Mouse (Mus musculus) cerebral cortex, adult 2 months (tissue): ENCODE results near the gene Cenpm.

Experiments
- WGBS: fragments of 180-500 bp; shearing (Covaris S2); methylation state at CpG from one replicate; pipeline ENCODE4 v1.1.7; 2018; 5-methylcytosine and 5-hydroxymethylcytosine counted together

The Cenpm gene

DNA sequence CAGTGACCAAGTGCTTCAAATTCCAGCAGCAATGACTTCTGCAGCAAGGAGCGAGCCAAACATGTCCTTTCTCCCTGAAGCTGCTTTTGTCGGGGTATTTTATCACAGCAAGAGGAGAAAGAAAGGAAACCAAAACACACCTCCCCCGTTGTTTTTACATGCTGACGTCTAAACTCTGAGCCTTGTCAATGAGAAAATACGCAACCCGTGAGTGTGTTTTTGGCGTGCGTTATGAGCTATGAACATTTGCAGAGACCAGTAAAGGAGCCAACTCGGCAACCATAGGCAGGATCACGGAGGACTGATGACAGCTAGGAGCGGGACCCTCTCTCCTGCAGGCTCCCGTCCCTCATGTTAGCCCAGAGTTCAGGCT is 820 bp downstream of the Cenpm start:
- 2% methylated on average over 12 of the region's 12 CpGs for WGBS

- WGBS, result 66% methylated on average over 3 of the region's 3 CpGs
These were observed 1.2 kb downstream of the Cenpm start for GRCm38 (mm10) chr15:82243311-82243710.

GRCm38 (mm10) chr15:82236565-82236964 is 8.0 kb downstream of the Cenpm start:
- 17% methylated on average over 5 of the region's 5 CpGs for WGBS

DNA sequence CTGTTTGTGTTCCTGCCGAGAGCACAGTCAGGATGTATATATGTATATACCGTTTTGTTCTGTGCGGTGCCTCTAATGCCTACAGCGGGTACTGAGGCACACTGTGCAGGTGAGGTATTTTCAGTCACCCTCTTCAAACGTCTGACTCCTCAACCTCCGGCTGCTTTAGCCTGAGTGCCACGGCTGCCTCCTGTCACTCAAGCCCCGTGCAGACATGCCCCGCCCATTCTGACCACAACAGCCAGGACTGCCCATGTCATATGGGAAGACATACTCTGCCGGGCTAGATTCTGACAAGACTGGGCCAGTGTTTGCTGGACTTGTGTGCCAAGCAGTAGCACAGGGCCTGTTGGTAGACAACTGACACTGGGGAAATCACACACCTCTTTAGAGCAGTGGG is 8.9 kb downstream of the Cenpm start:
- WGBS, result 81% methylated on average over 10 of the region's 10 CpGs

DNA sequence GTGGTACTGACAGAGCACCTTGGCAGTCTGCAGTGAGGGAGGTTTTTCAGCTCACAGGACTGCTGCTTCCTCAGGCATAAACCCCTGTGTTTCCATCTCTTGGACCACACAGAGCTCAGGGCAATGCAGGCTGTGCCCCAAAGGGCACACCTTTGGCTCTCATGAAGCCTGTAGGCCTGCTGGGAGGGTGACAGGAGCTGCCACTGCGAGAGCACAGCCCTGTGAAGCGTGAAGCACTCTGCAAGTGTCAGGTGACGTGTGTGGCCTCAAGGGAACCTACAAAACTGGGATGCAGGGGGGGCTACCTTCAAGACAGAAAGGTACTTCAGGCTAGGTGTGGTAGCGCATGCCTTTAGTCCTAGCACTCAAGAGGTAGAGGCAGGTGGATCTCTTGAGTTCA is 11.9 kb downstream of the Cenpm start:
- WGBS, result 87% methylated on average over 4 of the region's 4 CpGs

GRCm38 (mm10) chr15:82231591-82232378 is 12.8 kb downstream of the Cenpm start:
- 48% methylated on average over 11 of the region's 11 CpGs for WGBS

GRCm38 (mm10) chr15:82231100-82231499 is 13.4 kb downstream of the Cenpm start:
- 78% methylated on average over 4 of the region's 4 CpGs for WGBS

DNA sequence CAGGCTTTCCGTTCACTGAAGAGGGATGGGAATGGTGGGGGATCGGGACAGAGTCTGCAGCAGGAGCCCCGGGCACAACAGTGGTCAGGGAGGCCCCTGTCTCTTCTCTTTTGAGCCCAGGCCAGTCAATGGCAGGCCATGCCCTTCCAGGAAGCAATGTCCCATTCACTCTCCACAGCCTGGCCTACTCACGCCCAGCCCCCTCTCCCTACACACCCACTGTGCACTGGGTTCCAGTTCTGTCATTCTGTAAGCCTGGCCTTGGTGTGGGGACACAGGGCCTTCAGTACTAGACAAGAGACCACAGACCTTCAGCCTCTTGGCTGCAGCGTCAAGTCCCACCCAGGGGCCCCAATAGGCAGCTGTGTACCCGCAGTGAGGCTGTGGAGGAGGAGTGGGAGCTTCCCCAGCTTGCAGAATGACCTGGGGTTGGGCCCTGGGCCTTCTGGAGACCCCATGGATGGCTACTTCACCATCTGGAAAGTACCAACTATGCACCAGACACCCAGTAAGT is 14.4 kb downstream of the Cenpm start:
- 89% methylated on average over 6 of the region's 6 CpGs for WGBS

DNA sequence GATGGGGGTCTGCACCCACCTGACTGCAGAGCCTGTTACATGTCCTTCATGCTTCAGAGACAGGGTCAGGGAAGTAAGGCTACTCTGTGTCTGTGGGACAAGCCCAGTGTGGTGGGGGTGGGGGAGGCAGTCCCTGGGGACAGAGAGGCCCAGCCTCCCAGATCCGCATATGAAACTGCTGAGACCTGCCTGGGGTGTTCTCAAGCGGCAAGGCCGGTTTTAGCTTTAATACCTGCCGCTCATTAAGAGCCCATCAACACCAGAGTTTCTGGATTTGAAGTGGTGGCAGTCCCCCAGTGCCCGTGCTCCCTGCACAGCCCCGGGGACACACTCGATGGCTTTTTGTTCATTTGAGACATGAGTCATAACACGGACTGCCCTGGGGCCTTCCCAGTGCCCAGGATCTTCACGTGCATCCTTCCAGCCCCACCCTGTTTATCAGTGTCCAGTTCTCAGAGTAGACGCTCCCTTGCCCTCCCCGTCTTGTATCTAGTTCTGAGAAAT is 15.0 kb downstream of the Cenpm start:
- 84% methylated on average over 11 of the region's 11 CpGs for WGBS

DNA sequence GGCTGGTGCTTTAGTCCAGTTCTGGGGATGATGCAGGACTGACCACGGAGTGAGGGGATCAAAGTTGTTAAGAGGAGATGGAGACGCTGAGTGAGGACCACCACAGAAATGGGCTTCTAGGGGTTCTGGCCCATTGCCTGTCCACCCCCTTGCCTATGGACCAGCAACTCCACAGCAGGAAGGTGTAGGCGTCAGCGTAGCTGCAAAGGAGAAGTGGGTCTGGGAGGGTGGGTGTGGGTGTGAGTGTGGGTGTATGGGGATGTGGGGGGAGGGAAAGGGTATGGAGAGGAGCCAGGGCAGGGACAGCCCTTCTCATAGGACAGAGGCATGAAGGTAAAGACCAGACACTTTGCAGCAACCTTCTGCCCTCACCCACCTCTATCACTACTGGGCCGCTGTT is 18.8 kb downstream of the Cenpm start:
- WGBS, result 79% methylated on average over 5 of the region's 5 CpGs

DNA sequence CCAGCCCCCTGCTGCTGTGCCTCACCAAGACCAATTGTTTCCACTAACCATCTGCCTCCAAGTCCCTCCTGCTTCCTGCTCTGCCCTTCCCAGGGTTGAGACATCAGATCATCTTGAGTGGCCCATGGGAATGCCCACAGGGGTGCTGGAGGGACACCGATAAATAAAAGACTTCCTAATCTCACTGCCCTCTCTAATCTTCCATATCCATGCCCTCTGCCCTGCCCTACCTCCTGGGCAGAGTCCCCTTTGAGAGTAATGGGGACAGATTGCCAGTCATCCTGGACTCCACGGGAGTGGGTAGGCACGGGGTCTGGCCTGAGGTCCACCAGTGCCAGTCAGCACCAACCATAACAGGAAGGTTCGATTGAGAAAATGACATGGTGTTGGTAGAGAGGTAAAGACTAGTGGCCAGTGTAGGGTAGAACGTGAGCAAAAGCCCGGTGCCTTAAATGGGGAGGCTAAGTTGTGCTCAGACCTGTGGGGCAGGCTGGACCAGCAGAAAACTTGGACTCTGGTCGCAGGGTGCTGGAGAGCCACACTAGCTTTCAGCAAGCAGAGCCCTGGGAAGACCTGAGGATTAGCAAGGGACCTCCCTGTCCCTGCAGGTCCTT is 19.8 kb downstream of the Cenpm start:
- WGBS, result 66% methylated on average over 7 of the region's 7 CpGs

DNA sequence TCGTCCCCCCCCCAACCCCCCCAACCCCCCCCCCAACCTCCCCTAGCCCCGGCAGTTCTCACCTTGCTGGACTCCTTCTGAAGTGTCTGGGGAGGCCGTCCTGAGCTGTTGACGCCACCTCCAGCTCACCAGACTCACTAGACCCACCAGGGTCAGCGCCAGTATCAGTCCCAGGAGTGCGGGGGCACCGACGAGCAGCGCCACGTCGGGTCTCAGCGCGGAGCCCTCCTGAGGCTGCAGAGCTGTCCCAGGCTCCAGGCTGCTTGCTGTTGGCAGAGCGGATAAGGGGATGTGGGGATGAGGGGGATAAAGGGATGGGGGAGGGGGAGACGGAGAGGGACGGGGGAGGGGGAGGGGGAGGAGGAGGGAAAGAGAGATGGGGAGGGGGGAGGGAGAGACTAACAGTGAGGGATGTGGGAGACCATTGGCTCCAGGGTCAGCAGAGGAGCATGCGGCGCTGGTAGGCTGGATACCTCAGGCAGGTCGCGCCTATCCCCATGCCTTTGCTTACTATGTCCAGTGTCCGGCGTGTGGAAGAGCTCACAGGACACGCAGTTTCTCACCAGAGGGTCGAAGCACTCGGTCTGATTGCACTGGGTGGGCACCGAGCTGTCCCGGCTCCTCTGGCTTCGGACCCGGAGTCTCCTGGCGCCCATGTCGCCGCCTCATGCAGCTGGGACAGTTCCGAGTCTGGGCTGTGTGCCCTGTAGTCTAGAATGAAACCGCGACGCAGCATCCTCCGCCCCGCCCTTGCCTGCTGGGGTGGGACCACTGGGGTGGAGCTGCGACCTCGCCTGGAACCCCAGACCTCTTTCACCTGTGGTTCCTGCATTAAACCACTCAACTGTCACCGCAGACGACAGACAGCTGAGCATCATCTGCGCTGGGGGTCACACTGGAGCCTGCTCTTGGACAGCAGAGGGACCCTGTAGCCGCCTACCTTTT is 20.6 kb downstream of the Cenpm start, which contains the start of gene Tnfrsf13c:
Gene Tnfrsf13c (minus strand): TSS at position 713 of the 945 bp plus-strand sequence.
- WGBS, result 4% methylated on average over 42 of the region's 44 CpGs

DNA sequence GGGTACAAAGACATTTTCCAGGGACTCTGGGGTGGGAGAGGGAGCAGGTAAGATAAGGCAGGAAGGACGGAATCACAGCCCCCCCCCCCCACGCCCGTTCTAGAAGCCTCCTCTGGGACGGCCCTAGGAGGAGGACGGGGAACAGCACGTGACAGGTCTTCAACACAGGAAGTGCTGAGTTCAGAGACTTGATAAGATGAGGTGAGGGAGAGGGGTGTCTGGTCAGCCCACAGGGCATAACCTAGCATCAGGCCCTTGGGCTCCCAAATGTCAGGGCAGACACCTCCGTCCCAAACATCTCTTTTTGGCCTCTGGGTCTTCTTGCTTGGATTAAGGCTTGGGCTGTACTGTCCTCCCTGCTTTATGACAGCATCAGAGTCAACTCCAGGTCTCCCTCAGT is 21.3 kb downstream of the Cenpm start:
- WGBS, result 75% methylated on average over 7 of the region's 7 CpGs

GRCm38 (mm10) chr15:82221104-82221860 is 23.3 kb downstream of the Cenpm start:
- 71% methylated on average over 14 of the region's 14 CpGs for WGBS

GRCm38 (mm10) chr15:82220003-82220675 is 24.4 kb downstream of the Cenpm start:
- 63% methylated on average over 11 of the region's 12 CpGs for WGBS

GRCm38 (mm10) chr15:82218778-82219666 is 25.5 kb downstream of the Cenpm start:
- WGBS, result 81% methylated on average over 26 of the region's 26 CpGs

DNA sequence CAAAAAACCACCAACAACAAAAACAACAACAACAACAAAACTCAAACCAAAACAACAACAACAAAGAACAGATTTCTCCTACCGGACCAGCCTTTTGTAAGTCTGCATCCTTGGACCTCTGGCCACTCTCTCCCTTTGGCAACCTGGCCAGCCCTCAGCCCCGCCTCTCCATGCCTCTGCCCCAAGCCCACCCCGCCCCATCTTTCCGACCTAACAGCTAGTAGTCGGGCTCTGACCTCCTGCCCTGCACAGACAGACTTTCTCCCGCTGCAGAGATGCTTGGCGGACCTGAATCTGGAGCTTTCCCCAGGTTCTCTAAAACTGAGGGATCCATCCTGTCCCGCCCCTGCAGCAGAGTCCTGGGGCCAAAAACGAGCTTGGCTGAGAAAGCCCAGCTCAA is 26.6 kb downstream of the Cenpm start:
- WGBS, result 65% methylated on average over 9 of the region's 9 CpGs

GRCm38 (mm10) chr15:82217039-82217438 is 27.5 kb downstream of the Cenpm start:
- 72% methylated on average over 7 of the region's 7 CpGs for WGBS

GRCm38 (mm10) chr15:82216142-82216827 is 28.3 kb downstream of the Cenpm start:
- WGBS, result 41% methylated on average over 20 of the region's 20 CpGs
